Mouse (Mus musculus) limb, embryonic 15.5 days (tissue): Measurements from ENCODE around the gene Zfp143. TPM values are rescaled to one million over a fixed set of nuclear protein-coding genes. Genes with fewer than 3 reads are reported as not detected.
A peak's percentile ranks its signal among the peaks of the same experiment; 100 is the strongest.
"Not testable (repeated sequence)": the region's sequence is repeated elsewhere in the genome, so short reads cannot be mapped to it uniquely, and the experiment has no call there.

Experiments
- ATAC-seq: fragments of 200-750 bp; cut with Nextera tagmentation; 2 replicates; pipeline ENCODE4 v1.8.0; 2017; ENCODE audit warnings: low read depth, moderate TSS enrichment; ENCODE audit not compliant: insufficient number of reproducible peaks, low FRiP score, low TSS enrichment
- H3K27ac ChIP-seq: fragments of 300-500 bp; sonication (generic); 2 replicates; pipeline ENCODE4 v1.5.1; 2015; ENCODE audit warnings: moderate library complexity, mild to moderate bottlenecking, inconsistent platforms
- H3K27me3 ChIP-seq: fragments of 300-500 bp; sonication (generic); 2 replicates; pipeline ENCODE4 v1.6.1; 2015; ENCODE audit warnings: inconsistent platforms
- H3K36me3 ChIP-seq: fragments of 300-500 bp; sonication (generic); 2 replicates; pipeline ENCODE4 v1.6.1; 2015; ENCODE audit warnings: inconsistent platforms
- H3K4me1 ChIP-seq: fragments of 300-500 bp; sonication (generic); 2 replicates; pipeline ENCODE4 v1.6.1; 2015; ENCODE audit warnings: inconsistent platforms
- H3K4me2 ChIP-seq: fragments of 300-500 bp; sonication (generic); 2 replicates; pipeline ENCODE4 v1.6.1; 2015; ENCODE audit warnings: mild to moderate bottlenecking, inconsistent platforms
- H3K4me3 ChIP-seq: fragments of 300-500 bp; sonication (generic); 2 replicates; pipeline ENCODE4 v1.5.1; 2015; ENCODE audit warnings: mild to moderate bottlenecking, inconsistent platforms
- H3K9ac ChIP-seq: fragments of 300-500 bp; sonication (generic); 2 replicates; pipeline ENCODE4 v1.6.1; 2015; ENCODE audit warnings: inconsistent platforms
- H3K9me3 ChIP-seq: fragments of 300-500 bp; sonication (generic); 2 replicates; pipeline ENCODE4 v1.6.1; 2016; ENCODE audit warnings: inconsistent platforms
- WGBS: fragments of 180-500 bp; shearing (Covaris S2); methylation state at CpG from one replicate; pipeline ENCODE4 v1.1.7; 2015; 5-methylcytosine and 5-hydroxymethylcytosine counted together
- polyA plus RNA-seq: library from polyadenylated mRNA; unstranded; fragments of >200 nt; fragmentation: Nextera tagmentation; extraction: Ambion mirVana; gene quantifications from 2 replicates; pipeline ENCODE4 v1.2.1, GENCODE M21; 2015

The Zfp143 gene
- 17.9 and 18.6 TPM in 2 replicates for polyA plus RNA-seq

GRCm38 (mm10) chr7:110061199-110061751 is at the start of gene Zfp143:
TSS of gene Zfp143 (plus strand) at chr7:110061217.
- WGBS: under 1% methylated on average over 34 of the region's 34 CpGs
- 0 out of 2 replicates have a peak, but pooled peaks cover 10% of the 10 kb centered on the region for H3K4me1 ChIP-seq
- H3K4me2 ChIP-seq: peak within 1 kb of the TSS; percentile 49
- H3K27me3 ChIP-seq: no peaks in the 10 kb centered on the region
- ATAC-seq: peak; percentile 99
- H3K27ac ChIP-seq: peak within 1 kb of the TSS; percentile 100
- H3K9ac ChIP-seq: peak within 1 kb of the TSS; percentile 97
- peaks cover 19% of the 10 kb centered on the region for H3K36me3 ChIP-seq
- H3K9me3 ChIP-seq: no peaks in the 10 kb centered on the region
- peak within 1 kb of the TSS; percentile 68 for H3K4me3 ChIP-seq

- H3K4me1 ChIP-seq: no peaks in the 10 kb centered on the region
- WGBS: 44% methylated on average over 1 of the region's 1 CpGs
- H3K4me2 ChIP-seq: no peak overlapping the region
- H3K27me3 ChIP-seq: no peaks in the 10 kb centered on the region
- no peak overlapping the region for H3K4me3 ChIP-seq
- no peak overlapping the region for H3K27ac ChIP-seq
- H3K9ac ChIP-seq: no peak overlapping the region
- H3K36me3 ChIP-seq: no peaks in the 10 kb centered on the region
- no peaks in the 10 kb centered on the region for H3K9me3 ChIP-seq
- ATAC-seq: no peak
Observed at GRCm38 (mm10) chr7:110011417-110011816, 49.6 kb upstream of the Zfp143 start.

- Histone ChIP-seq H3K27ac (no peak overlapping the region), H3K4me3 (no peak overlapping the region), H3K4me2 (no peak overlapping the region), H3K27me3 (no peaks in the 10 kb centered on the region), H3K36me3 (no peaks in the 10 kb centered on the region), H3K9me3 (no peaks in the 10 kb centered on the region), H3K4me1 (peaks cover 3% of the 10 kb centered on the region; the same call in 1 of the 2 replicates), H3K9ac (no peak overlapping the region)
- no peak for ATAC-seq
- 81% methylated on average over 5 of the region's 5 CpGs for WGBS
Observed at GRCm38 (mm10) chr7:110014272-110014671, 46.7 kb upstream of the Zfp143 start.

DNA sequence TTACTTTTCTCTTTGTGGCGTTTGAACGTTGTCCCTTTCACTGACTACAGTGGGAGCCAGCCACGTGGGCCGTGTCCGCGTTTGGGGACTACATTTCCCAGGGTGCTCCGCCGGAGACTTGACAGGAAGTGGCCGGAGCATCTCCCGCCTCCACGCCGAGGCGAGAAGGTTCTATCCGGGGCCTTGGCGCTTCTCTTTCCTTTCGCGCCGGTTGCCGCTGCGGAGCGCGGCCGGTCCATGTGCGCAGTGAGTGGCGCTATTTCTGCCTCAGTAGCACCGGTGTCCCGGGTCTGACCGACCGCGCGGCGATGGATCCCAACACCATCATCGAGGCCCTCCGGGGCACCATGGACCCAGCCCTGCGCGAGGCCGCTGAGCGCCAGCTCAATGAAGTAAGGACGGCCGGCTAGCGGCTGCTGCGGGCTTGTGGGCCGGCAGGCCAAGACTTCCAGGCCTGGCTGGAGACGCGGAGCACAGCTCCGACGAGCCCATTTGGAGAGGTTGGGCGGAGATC is 42.8 kb upstream of the Zfp143 start, which contains the start of gene Ipo7:
Gene Ipo7, plus strand, starts transcription at position 158 of the 514 bp plus-strand sequence.
- peak; percentile 96 for ATAC-seq
- WGBS: under 1% methylated on average over 48 of the region's 48 CpGs
- peaks cover 3% of the 10 kb centered on the region; the same call in 1 of the 2 replicates for H3K4me1 ChIP-seq
- no peaks in the 10 kb centered on the region for H3K9me3 ChIP-seq
- no peaks in the 10 kb centered on the region for H3K27me3 ChIP-seq
- H3K9ac ChIP-seq: peak within 1 kb of the TSS; percentile 97
- H3K36me3 ChIP-seq: no peaks in the 10 kb centered on the region
- H3K4me2 ChIP-seq: peak within 1 kb of the TSS; percentile 67
- peak within 1 kb of the TSS; percentile 100 for H3K4me3 ChIP-seq
- H3K27ac ChIP-seq: peak within 1 kb of the TSS; percentile 94

DNA sequence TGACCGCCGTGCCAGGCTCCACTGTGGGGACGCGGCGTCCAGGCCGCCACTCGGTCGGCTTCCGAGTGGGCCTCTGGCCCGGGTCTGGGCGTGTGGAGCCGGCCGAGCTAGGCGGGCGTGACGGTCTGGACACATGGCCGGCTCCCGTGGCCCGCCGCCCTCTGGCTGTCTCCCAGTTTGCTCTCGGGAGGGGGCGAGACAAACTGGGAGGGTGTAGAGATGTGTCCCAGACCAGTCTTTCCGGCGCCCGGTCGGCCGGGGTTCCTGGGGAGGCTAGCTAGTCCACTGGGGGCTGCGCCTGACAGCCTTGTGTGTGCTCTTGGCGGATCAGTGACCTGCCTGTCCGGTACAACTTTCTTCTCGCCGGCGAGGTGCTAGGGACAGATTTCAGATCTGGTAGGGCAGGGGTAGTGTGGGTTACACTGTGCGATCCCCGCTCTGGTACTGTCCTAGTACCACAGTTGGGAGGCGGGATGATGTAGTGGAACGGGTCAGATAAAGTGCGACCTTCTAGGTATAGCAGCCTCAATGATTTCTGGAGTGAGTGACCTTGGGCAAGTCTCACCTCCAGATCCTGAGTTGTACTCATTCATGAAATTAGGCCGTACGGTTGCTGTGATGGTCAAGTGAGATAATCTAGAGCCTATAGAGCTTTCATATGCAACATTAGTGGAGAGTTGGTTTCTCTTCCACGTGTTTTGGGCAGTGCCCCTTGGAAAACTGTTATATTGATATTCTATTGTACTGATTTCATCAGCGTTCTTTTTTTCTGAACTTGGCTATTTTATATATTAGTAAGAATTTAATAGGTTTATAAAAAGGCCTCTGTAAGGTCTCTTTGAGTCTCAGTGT is 42.2 kb upstream of the Zfp143 start:
- peak overlapping the region; percentile 100 for H3K4me3 ChIP-seq
- WGBS: under 1% methylated on average over 42 of the region's 42 CpGs
- peak overlapping the region; percentile 67 for H3K4me2 ChIP-seq
- no peaks in the 10 kb centered on the region for H3K36me3 ChIP-seq
- no peaks in the 10 kb centered on the region for H3K27me3 ChIP-seq
- H3K27ac ChIP-seq: peak overlapping the region; percentile 94
- peaks cover 3% of the 10 kb centered on the region; the same call in 1 of the 2 replicates for H3K4me1 ChIP-seq
- no peaks in the 10 kb centered on the region for H3K9me3 ChIP-seq
- peak overlapping the region; percentile 97 for H3K9ac ChIP-seq
- peak; percentile 66 for ATAC-seq

DNA sequence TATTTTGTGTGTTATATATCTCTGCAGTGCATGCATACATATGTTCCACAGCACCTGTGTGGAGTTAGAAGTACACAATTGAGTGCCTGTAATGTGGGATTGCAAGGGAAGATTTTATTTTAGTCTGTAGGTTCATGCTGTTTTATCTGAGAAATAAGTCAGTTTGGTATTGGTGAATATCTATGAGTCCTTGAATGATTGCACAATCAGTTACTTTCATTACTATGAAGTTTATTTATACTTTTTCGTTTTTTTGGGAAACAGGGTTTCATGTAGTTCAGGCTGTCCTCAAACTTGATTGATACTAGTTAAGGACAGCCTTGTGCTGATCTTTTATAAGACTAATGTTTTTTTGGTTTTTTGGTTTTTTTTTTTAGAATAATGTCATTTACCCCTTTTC is 37.5 kb upstream of the Zfp143 start:
- H3K27me3 ChIP-seq: no peaks in the 10 kb centered on the region
- no peak for ATAC-seq
- H3K27ac ChIP-seq: no peak overlapping the region
- peaks cover 3% of the 10 kb centered on the region; the same call in 1 of the 2 replicates for H3K4me1 ChIP-seq
- H3K4me2 ChIP-seq: no peak overlapping the region
- no peaks in the 10 kb centered on the region for H3K9me3 ChIP-seq
- H3K9ac ChIP-seq: no peak overlapping the region
- peaks cover 7% of the 10 kb centered on the region; the same call in 1 of the 2 replicates for H3K36me3 ChIP-seq
- no peak overlapping the region for H3K4me3 ChIP-seq
- 92% methylated on average over 1 of the region's 1 CpGs for WGBS

- no peaks in the 10 kb centered on the region for H3K27me3 ChIP-seq
- H3K4me1 ChIP-seq: no peaks in the 10 kb centered on the region
- H3K4me2 ChIP-seq: no peak overlapping the region
- H3K4me3 ChIP-seq: no peak overlapping the region
- H3K36me3 ChIP-seq: peaks cover 17% of the 10 kb centered on the region; the same call in 1 of the 2 replicates
- ATAC-seq: no peak
- no peak overlapping the region for H3K9ac ChIP-seq
- 67% methylated on average over 2 of the region's 2 CpGs for whole genome bisulfite sequencing
- H3K9me3 ChIP-seq: no peaks in the 10 kb centered on the region
- no peak overlapping the region for H3K27ac ChIP-seq
Observed at GRCm38 (mm10) chr7:110026594-110026993, 34.4 kb upstream of the Zfp143 start.

- Histone ChIP-seq H3K27ac (no peak overlapping the region), H3K27me3 (no peaks in the 10 kb centered on the region), H3K4me1 (no peaks in the 10 kb centered on the region), H3K9ac (no peak overlapping the region), H3K4me3 (no peak overlapping the region), H3K4me2 (no peak overlapping the region), H3K9me3 (no peaks in the 10 kb centered on the region), H3K36me3 (peaks cover 31% of the 10 kb centered on the region; the same call in 1 of the 2 replicates)
- no peak for ATAC-seq
- 61% methylated on average over 1 of the region's 1 CpGs for WGBS
Observed at GRCm38 (mm10) chr7:110028826-110029225, 32.2 kb upstream of the Zfp143 start.

GRCm38 (mm10) chr7:110030342-110030741 is 30.7 kb upstream of the Zfp143 start:
- 74% methylated on average over 3 of the region's 3 CpGs for WGBS
- ATAC-seq: no peak
- Histone ChIP-seq H3K9ac (no peak overlapping the region), H3K4me3 (no peak overlapping the region), H3K27me3 (no peaks in the 10 kb centered on the region), H3K4me2 (no peak overlapping the region), H3K4me1 (no peaks in the 10 kb centered on the region), H3K9me3 (no peaks in the 10 kb centered on the region), H3K27ac (no peak overlapping the region), H3K36me3 (peaks cover 38% of the 10 kb centered on the region)

- H3K4me2 ChIP-seq: not testable (repeated sequence)
- peaks cover 32% of the 10 kb centered on the region for H3K36me3 ChIP-seq
Observed at GRCm38 (mm10) chr7:110057723-110058122, 3.3 kb upstream of the Zfp143 start.

GRCm38 (mm10) chr7:110059092-110059785 is 1.8 kb upstream of the Zfp143 start:
- Histone ChIP-seq H3K36me3 (peaks cover 26% of the 10 kb centered on the region), H3K4me3 (no peak overlapping the region), H3K27ac (0 out of 2 replicates have a peak overlapping the region, but pooled peaks have one; percentile 22), H3K4me2 (no peak overlapping the region), H3K9me3 (no peaks in the 10 kb centered on the region), H3K27me3 (no peaks in the 10 kb centered on the region), H3K4me1 (0 out of 2 replicates have a peak, but pooled peaks cover 10% of the 10 kb centered on the region), H3K9ac (no peak overlapping the region)
- no peak for ATAC-seq
- 82% methylated on average over 12 of the region's 12 CpGs for WGBS

More at GRCm38 (mm10) chr7:110057723-110058122, 3.3 kb upstream of the Zfp143 start:
- H3K9ac ChIP-seq, H3K4me3 ChIP-seq, H3K27me3 ChIP-seq, H3K4me1 ChIP-seq, H3K9me3 ChIP-seq, H3K27ac ChIP-seq, ATAC-seq: not testable (repeated sequence)
- 89% methylated on average over 2 of the region's 2 CpGs for WGBS
